Mouse (Mus musculus) B cell, adult 2 months (primary cell): ENCODE results near the gene Vav1.

Experiments used
- DNase-seq, 2 experiments: peaks; one replicate each; pipeline ENCODE4 v3.0.0; 2022

The Vav1 gene

DNA sequence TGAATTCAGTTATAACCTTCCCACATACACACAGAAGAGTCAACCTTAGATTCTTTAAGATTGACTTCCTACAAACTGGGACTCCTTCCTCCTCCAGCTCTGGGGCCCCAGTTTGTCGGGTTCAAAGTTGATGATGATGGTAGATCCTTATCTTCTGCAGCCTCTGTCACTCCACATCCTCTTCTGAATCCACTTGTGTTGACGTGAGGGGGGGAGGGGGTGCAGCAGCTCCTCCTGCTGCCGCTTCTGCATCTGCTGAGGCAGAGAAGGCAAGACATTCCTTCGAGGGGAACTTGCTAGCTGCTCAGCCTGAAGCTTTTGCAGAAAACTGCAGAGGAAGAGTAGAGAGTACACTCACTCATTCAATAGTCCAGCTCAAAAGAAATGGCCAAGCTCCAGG, 62.7 kb downstream of the Vav1 start:
- no peak for DNase-seq

- DNase-seq, result peak; percentile 70 to 73
Observed at GRCm38 (mm10) chr17:57344029-57344707, 65.3 kb downstream of the Vav1 start.

- DNase-seq, result peak; percentile 57 to 64
Observed at GRCm38 (mm10) chr17:57347017-57347416, 68.1 kb downstream of the Vav1 start.

DNA sequence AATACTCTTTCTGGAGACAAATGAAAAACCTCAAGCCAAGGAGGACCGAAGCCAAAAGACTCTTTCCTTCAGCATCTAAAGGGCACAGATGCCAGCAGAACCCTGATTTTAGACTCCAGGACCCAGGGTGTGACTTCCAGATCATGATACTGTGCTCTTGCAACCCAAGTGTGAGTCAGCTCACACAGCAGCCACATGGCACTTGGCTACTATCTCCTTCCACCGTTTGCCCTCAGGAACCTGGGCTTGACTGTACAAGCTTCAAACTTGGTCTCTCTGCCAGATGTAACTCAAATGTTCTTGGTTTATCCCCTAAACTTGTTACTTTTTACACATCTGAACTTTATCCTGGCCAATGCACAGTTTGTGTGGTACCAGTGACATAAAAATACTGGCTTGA, 68.9 kb downstream of the Vav1 start:
- no peak for DNase-seq

- peak; percentile 71 to 73 for DNase-seq
Observed at GRCm38 (mm10) chr17:57349067-57349466, 70.2 kb downstream of the Vav1 start.

DNA sequence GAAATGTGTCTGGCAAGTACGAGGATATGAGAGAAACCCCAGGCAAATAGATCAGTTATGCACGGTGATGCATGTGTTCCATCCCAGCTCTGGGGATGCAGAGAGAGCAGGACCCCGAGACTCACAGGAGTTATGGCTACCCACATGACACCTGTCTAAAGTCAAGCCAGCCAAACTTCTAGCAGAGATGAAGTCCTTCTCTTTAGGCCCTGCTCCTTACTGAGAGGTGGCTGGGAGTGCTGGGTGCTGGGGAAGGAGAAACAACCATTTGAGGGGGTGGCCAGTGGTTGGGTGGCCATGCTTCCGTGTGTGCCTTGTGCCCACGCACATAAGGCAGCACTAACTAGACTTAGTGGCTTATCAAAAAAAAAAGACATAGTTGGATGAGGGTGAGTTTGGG, 71.3 kb downstream of the Vav1 start:
- no peak for DNase-seq

- no peak for DNase-seq
Observed at GRCm38 (mm10) chr17:57351107-57351506, 72.2 kb downstream of the Vav1 start.

DNA sequence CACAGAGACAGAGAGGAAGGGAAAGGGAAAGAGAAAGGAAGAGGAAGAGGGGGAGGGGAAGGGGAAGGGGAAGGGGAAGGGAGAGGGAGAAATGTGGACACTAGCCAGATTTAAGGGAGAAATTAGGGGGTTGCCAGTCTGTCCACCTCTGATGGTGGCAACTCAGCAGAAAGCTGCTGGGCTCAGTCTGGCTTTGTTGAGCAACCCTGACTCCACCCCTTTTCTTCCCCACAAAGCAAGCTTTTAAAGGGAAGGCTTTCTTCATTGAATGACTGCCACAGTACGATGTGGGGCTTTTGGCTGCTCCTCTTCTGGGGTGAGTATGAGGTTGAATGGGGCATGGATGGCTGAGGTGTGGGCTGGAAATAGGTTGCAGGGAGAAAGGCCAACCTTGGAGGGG, 79.5 kb downstream of the Vav1 start, which contains the start of gene Adgre1:
Gene Adgre1 (plus strand): TSS at position 251 of the 400 bp plus-strand sequence.
- DNase-seq, result no peak

- DNase-seq, result peak in 1 of 2 experiments; percentile 26
Observed at GRCm38 (mm10) chr17:57359485-57360241, 80.8 kb downstream of the Vav1 start.
